Mouse (Mus musculus) spleen, postnatal 10 days (tissue): Measurements from ENCODE around the gene Ttll4.
A peak's percentile ranks its signal among the peaks of the same experiment; 100 is the strongest.

Experiments
- DNase-seq, 2 experiments: peaks; one replicate each; pipeline ENCODE4 v3.0.0; 2021 to 2022; ENCODE audit warnings: low spot score in 2 of 2

The Ttll4 gene

GRCm38 (mm10) chr1:74712046-74712445 lies 50.5 kb downstream of the Ttll4 start:
- DNase-seq = no peak

- no peak for DNase-seq
These were observed 51.0 kb downstream of the Ttll4 start for GRCm38 (mm10) chr1:74712461-74713098.

DNA sequence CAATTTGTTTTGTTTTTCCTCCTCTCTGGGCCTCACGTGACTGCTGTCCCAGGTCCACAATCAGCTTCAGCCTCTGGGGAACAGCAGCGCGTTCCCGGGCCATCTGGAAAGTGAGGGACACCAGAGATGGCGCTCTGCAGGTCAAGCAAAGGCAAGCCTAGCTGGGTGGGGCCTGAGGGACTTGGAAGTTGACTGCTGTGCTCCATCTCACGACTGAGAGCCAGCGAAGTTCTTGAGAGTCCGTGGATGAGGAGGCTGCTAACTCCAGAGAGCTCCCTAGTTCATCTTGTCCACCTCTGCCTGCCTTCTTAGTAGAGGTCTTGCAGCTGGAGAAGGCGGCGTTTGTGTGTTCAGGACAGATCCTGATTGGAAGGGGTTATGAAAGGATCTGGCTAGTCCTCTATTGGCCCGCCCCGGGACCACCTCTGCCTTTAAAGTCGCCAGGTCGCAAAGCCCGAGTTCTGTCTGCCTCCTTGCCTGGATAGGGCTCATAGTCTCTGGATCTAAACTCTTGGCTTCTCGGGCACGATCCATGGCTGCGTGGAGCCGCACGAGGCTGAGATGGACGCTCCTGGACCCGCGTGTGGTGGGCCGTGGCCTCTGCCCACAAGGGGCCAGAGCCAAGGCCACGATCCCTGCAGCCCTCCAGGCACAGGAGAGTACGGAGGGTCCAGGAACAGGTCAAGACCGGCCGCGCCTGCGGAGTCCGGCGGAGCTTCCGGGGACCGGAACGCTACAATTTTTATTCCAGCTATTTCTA lies 51.7 kb downstream of the Ttll4 start, which contains the start of gene Cyp27a1:
Gene Cyp27a1 (plus strand): TSS at position 476 of the 760 bp plus-strand sequence.
- DNase-seq = peak in 1 of 2 experiments; percentile 28

DNA sequence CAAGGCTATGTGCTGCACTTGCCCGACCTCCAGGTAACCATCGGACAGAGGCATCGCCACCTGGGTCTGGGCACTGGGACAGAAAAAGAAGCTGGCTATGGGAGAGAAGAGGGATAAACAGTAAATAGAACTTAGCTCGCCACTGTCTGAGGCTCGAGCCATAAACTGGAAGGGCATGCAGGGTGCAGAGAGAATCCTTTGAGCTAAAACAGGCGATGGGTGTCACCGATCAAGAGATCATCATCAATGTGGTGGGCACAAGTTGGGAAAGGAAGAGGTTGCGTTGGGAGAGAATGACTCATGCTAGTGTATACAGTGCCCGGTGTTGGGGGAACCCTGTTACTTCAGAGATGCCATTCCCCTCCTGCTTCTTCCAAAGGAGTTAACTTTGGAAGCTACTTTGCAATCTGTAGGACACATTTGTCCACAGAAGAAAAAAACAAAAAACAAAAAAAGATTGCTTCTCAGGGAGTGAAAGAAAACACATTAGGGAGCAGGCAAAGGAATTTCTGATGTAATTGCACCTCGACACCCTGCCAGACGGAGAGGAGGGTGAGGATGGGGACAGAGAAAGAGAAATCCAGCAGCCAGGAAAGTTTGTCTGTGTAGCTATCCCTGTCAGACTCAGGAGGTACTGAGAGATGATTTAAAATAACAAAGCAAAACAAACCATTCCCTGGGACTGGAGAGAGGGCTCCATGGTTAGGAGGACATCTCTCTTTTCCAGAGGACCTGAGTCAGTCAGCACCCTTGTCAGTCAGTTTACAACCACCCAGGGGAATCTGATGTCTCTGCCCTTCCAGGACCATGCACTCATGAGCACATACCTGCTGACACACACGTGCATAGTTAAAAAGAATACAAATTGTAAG lies 52.5 kb downstream of the Ttll4 start:
- no peak for DNase-seq

- no peak for DNase-seq
These were observed 53.4 kb downstream of the Ttll4 start for GRCm38 (mm10) chr1:74714967-74715366.

DNA sequence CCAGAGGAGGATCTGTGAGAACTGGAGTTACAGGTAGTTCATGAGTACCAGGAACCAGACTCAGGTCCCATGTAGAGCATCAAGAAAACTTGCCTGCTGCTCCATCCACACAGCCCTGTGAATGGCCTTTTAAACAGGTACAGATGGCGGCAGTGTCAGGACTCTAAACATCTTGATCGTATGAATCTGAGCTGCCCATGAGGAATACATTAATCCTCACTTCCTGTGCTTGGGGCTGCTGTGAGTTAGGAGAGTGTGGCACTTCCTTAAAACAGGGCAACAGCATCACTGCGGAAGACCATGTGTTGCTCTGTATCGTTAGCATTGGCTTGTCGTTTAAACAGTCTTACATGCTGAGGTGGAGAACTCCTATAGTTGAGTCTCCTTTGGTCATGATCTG lies 53.9 kb downstream of the Ttll4 start:
- no peak for DNase-seq

- no peak for DNase-seq
These were observed 54.3 kb downstream of the Ttll4 start for GRCm38 (mm10) chr1:74715886-74716285.

- no peak for DNase-seq
These were observed 56.6 kb downstream of the Ttll4 start for GRCm38 (mm10) chr1:74718113-74718512.

DNA sequence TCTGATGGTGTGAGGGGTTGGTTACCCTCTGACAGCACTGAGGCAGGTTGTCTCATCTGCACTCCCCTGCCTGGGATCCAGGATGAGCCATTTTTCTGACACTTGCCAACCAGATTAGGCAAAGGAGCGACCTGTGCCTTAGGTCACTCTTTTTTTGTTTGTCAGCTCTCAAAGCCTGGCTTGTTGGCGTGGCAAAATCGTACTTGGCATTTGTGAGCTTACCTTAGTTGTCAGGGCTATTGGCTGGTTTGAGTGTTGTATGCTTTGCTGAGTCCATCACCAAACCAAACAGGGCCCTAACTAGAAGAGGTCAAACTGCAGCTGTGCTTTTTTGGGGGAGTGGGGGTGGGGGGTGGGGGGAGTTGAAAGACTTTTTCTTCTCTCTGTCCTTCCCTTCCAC lies 57.7 kb downstream of the Ttll4 start:
- DNase-seq = no peak

GRCm38 (mm10) chr1:74721657-74722056 lies 60.1 kb downstream of the Ttll4 start:
- DNase-seq = no peak

- DNase-seq = peak in 1 of 2 experiments; percentile 58
These were observed 62.2 kb downstream of the Ttll4 start for GRCm38 (mm10) chr1:74723748-74724147.

DNA sequence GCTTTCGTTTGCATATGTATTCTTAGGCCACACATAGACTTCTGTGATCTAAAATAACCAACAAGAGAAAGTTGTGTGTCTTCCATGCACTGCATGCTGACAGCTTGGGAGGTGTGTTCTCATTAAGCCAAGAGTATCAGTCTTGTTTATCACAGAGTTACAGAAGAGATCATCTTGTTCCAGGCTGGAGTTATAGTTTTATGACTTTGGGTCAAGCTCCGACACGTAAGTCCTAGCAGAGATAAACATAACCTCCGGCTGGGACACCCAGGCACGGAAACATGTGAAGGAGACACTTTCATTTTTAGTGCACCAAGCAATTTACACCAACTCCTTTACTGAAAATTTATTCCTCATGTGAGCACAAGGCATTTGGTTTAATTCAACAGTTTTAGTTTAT lies 64.6 kb downstream of the Ttll4 start:
- DNase-seq = no peak

DNA sequence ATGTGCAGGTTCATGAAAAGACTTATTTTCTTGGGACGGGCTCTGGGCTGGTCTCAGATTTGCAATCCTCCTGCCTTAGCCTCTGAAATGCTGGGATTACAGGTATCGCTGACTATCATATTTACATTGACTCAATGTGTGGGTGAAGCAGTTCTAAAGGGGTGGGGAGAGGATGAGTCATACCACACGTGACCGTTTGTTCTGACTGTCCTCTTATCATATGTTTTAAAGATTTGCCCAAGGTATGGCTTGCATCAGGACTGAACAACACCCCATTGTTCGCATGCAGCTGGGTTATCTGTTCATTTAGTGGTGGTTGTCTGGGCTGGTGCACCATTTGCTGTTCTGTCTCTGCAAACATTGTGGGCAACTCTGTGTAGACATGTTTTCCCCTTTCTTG lies 65.1 kb downstream of the Ttll4 start:
- DNase-seq = no peak

- DNase-seq = no peak
These were observed 66.9 kb downstream of the Ttll4 start for GRCm38 (mm10) chr1:74728446-74728845.

DNA sequence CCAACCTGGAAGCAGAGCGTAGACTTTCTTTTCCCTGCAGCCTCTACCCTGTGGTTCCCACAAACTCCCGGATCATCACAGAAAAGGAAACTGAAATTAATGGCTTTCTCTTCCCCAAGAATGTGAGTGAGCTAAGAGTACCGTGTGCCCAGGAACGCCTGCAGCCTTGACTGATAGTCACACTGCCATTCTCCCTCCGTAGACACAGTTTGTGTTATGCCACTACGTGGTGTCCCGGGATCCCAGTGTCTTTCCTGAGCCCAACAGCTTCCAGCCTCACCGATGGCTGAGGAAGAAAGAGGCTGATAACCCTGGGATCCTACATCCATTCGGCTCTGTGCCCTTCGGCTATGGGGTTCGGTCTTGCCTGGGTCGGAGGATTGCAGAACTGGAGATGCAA lies 75.4 kb downstream of the Ttll4 start:
- DNase-seq = no peak

DNA sequence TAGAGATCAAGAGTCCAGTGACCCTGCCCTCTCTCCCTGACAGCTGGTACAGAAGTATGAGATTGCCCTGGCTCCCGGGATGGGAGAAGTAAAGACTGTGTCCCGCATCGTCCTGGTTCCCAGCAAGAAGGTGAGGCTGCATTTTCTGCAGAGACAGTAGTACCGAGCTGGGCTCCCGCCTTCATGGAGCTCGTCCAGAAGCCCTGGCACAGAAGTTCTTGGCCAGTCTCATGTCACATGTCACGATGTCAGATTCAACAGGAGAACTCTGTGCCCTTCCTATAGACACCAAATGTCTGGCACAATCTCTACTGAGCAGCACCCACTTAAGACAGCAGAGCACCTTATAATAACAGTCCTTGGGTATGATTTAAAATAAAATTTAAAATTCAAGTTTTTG lies 76.0 kb downstream of the Ttll4 start:
- DNase-seq = no peak

DNA sequence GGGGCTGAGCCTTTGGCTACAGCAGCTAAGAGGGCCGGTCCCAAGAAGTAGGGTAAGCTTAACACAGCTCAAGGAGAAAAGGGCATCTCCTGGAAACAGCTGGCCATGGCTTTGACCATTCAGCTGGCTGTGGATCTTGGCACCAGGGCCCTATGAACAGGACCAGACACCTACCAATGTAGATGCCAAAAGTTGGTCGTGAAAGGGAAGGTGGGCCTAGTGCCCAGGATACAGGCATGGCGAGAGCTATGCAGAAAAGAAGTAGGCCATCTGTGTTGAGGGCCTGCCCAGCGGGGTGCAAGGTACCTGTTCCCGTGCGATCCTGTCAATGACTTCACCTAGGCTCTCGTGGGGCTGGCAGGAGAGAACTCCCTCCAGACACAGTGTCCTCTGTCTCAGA lies 79.3 kb downstream of the Ttll4 start:
- DNase-seq = no peak

DNA sequence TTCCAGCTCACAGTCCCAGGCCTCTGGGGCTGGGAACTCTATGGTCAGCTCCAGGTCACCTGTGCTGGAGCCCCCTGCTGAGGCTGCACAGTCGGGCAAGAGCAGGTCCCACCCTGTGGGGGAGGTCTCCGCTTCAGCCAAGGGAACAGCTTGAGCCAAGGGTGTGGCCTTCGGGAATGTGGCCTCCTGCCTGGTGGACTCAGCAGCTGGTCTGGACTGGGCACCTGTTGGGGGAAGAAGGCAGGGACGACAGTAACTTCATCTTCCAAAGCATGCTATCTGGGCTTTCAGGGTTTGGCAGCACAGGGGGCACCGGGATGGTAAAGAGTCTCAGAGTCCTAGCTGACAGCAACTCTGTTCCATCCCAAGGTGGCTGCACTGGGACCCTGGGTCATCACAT lies 85.8 kb downstream of the Ttll4 start:
- DNase-seq = no peak

- peak; percentile 33 to 75 for DNase-seq
These were observed 87.2 kb downstream of the Ttll4 start, which contains the start of gene Prkag3 for GRCm38 (mm10) chr1:74748643-74749271. Prkag3 (minus strand) TSS chr1:74749221.

DNA sequence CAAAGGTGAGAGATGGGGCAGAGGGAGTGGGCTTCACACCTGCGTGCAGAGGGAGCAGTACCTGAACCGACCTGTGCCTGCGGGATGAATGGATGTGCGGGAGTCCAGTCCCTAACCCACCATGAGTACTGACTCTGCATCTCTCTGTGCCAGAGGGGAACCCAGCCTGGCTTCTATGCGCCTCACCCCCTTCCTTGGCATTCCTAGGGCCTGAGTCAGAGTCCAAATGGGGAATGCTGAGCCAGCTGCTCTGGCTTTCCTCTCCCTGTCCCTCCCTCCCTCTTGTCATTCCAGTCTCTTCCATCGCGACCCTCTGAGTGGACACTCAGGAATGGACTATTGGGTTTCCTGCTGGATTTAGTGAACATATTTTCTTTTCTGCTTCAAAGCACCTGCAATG lies 87.8 kb downstream of the Ttll4 start:
- DNase-seq = no peak

GRCm38 (mm10) chr1:74750683-74751082 lies 89.1 kb downstream of the Ttll4 start:
- DNase-seq = no peak

DNA sequence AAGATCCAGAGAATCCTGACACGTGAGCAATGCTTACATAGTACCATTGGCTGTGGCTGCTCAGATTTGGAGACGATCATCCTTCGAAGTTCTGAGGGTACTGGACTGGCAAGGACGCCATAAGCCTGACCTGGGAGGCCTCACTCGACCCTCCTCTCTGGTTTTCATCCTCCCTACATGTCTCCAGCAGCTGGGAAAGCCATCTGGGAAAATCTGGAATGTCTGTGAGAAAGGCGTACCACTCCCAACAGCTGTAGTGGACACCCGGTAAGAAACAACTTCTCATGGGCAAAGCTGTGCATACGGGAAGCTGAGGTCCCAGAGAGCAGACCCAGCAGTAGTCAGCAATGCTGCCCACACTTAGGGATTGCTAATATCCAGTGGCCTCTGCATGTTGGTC lies 90.6 kb downstream of the Ttll4 start:
- no peak for DNase-seq
